Mouse (Mus musculus) CH12.LX (cell line): Measurements from ENCODE around the gene Alb. TPM values are rescaled to one million over a fixed set of nuclear protein-coding genes. Genes with fewer than 3 reads are reported as not detected.

Experiments
- DNase-seq: peaks from one replicate; pipeline ENCODE4 v3.0.0-alpha.2; 2013; ENCODE audit errors: extremely low read depth
- H3K27ac ChIP-seq: 2 replicates; pipeline ENCODE4 v1.5.1; 2012; ENCODE audit warnings: low read depth, mild to moderate bottlenecking, control low read depth, moderate library complexity; ENCODE audit not compliant: insufficient read depth
- H3K27me3 ChIP-seq: replicated peaks from 2 replicates; pipeline ENCODE3; 2012; ENCODE audit warnings: inconsistent platforms
- H3K36me3 ChIP-seq, 2 experiments: replicated peaks in 1 of 2; 2 replicates each; pipeline versions ENCODE3 to v1.6.1; 2012; ENCODE audit warnings: inconsistent platforms in 1 of 2, low read length in 1 of 2, mild to moderate bottlenecking in 1 of 2, mixed read lengths in 1 of 2, moderate library complexity in 1 of 2; ENCODE audit not compliant: control insufficient read depth in 1 of 2, insufficient read depth in 1 of 2
- H3K4me1 ChIP-seq, 2 experiments: 2 replicates each; pipeline ENCODE4 v1.6.1; 2012; ENCODE audit warnings: inconsistent platforms in 1 of 2, moderate library complexity in 1 of 2; ENCODE audit not compliant: insufficient read depth in 2 of 2, control insufficient read depth in 1 of 2
- H3K4me2 ChIP-seq: 2 replicates; pipeline ENCODE4 v1.6.1; 2012; ENCODE audit warnings: low read depth, mild to moderate bottlenecking, control low read depth; ENCODE audit not compliant: poor library complexity, insufficient read depth, severe bottlenecking
- H3K4me3 ChIP-seq, 3 experiments: fragments of 150-350 bp in 1 of 3; sonication (generic) in 1 of 3; replicated peaks in 1 of 3; 2 replicates each; pipeline versions ENCODE3 to v1.5.1; 2011 to 2012; ENCODE audit warnings: low read depth in 2 of 3, low read length in 2 of 3, mild to moderate bottlenecking in 2 of 3, moderate library complexity in 2 of 3, control low read depth in 1 of 3, improper control_type of control experiment in 1 of 3, inconsistent platforms in 1 of 3, mixed read lengths in 1 of 3; ENCODE audit not compliant: poor library complexity in 1 of 3
- H3K79me2 ChIP-seq: replicated peaks from 2 replicates; pipeline ENCODE4 v1.6.1; 2012; ENCODE audit warnings: mild to moderate bottlenecking, moderate library complexity; ENCODE audit not compliant: control insufficient read depth, poor library complexity, insufficient read depth, severe bottlenecking; ENCODE audit errors: extremely low read depth
- H3K9ac ChIP-seq: 2 replicates; pipeline ENCODE4 v1.6.1; 2012; ENCODE audit warnings: low read depth, mild to moderate bottlenecking, control low read depth, moderate library complexity; ENCODE audit not compliant: insufficient read depth
- H3K9me3 ChIP-seq: replicated peaks from 2 replicates; pipeline ENCODE3; 2012; ENCODE audit warnings: low read length, inconsistent platforms, mixed read lengths
- BHLHE40 ChIP-seq: IDR thresholded peaks from 2 replicates; pipeline ENCODE4 v1.6.1; 2011; ENCODE audit warnings: mild to moderate bottlenecking, low read depth, low read length, improper control_type of control experiment
- CTCF ChIP-seq, 2 experiments: IDR thresholded peaks in 1 of 2; conservative IDR thresholded peaks in 1 of 2; 2 replicates each; pipeline ENCODE4 v1.5.1; 2011 to 2012; ENCODE audit warnings: low read depth in 2 of 2, low read length in 2 of 2, improper control_type of control experiment in 1 of 2, inconsistent platforms in 1 of 2, mild to moderate bottlenecking in 1 of 2, moderate library complexity in 1 of 2
- E2F4 ChIP-seq: IDR thresholded peaks from 2 replicates; pipeline ENCODE4 v1.6.1; 2011; ENCODE audit warnings: low read depth, low read length, improper control_type of control experiment; ENCODE audit not compliant: insufficient replicate concordance
- ELF1 ChIP-seq: IDR thresholded peaks from 2 replicates; pipeline ENCODE4 v1.6.1; 2014; ENCODE audit warnings: low read depth, mild to moderate bottlenecking, inconsistent platforms, low read length, improper control_type of control experiment
- ETS1 ChIP-seq: conservative IDR thresholded peaks from 2 replicates; pipeline ENCODE4 v1.6.1; 2012; ENCODE audit warnings: low read depth, mild to moderate bottlenecking, inconsistent platforms, low read length, improper control_type of control experiment, moderate library complexity
- GABPA ChIP-seq: IDR thresholded peaks from 2 replicates; pipeline ENCODE4 v1.6.1; 2012; ENCODE audit warnings: low read depth, low read length, improper control_type of control experiment, inconsistent platforms; ENCODE audit not compliant: insufficient replicate concordance
- HCFC1 ChIP-seq: IDR thresholded peaks from 2 replicates; pipeline ENCODE4 v1.6.1; 2012; ENCODE audit warnings: low read depth, mild to moderate bottlenecking, inconsistent platforms, low read length, improper control_type of control experiment
- IRF4 ChIP-seq: IDR thresholded peaks from 2 replicates; pipeline ENCODE4 v1.6.1; 2014; ENCODE audit warnings: low read depth, mild to moderate bottlenecking, inconsistent platforms, low read length, improper control_type of control experiment
- JUN ChIP-seq: IDR thresholded peaks from 2 replicates; pipeline ENCODE4 v1.6.1; 2011; ENCODE audit warnings: low read depth, mild to moderate bottlenecking, low read length, improper control_type of control experiment, moderate library complexity; ENCODE audit not compliant: insufficient read depth
- JUND ChIP-seq: conservative IDR thresholded peaks from 2 replicates; pipeline ENCODE4 v1.6.1; 2011; ENCODE audit warnings: low read depth, low read length, improper control_type of control experiment
- KAT2A ChIP-seq: IDR thresholded peaks from 2 replicates; pipeline ENCODE4 v1.6.1; 2012; ENCODE audit warnings: low read length, improper control_type of control experiment, inconsistent platforms; ENCODE audit not compliant: insufficient replicate concordance
- MAFK ChIP-seq: IDR thresholded peaks from 2 replicates; pipeline ENCODE4 v1.6.1; 2011; ENCODE audit warnings: low read length, improper control_type of control experiment; ENCODE audit not compliant: insufficient replicate concordance
- MAZ ChIP-seq: IDR thresholded peaks from 2 replicates; pipeline ENCODE4 v1.6.1; 2012; ENCODE audit warnings: low read depth, mild to moderate bottlenecking, inconsistent platforms, low read length, improper control_type of control experiment, moderate library complexity
- MXI1 ChIP-seq: IDR thresholded peaks from 2 replicates; pipeline ENCODE4 v1.6.1; 2011; ENCODE audit warnings: mild to moderate bottlenecking, low read depth, low read length, improper control_type of control experiment
- PAX5 ChIP-seq: IDR thresholded peaks from 2 replicates; pipeline ENCODE4 v1.6.1; 2012; ENCODE audit warnings: low read length, inconsistent platforms, mixed read lengths
- POLR2AphosphoS2 ChIP-seq: IDR thresholded peaks from 2 replicates; pipeline ENCODE4 v1.6.1; 2011; ENCODE audit warnings: low read depth, low read length, improper control_type of control experiment
- RAD21 ChIP-seq: IDR thresholded peaks from 2 replicates; pipeline ENCODE4 v1.6.1; 2011; ENCODE audit warnings: low read depth, mild to moderate bottlenecking, low read length, improper control_type of control experiment, moderate library complexity
- RCOR1 ChIP-seq: conservative IDR thresholded peaks from 2 replicates; pipeline ENCODE4 v1.6.1; 2012; ENCODE audit warnings: low read depth, mild to moderate bottlenecking, inconsistent platforms, low read length, improper control_type of control experiment
- SIN3A ChIP-seq: IDR thresholded peaks from 2 replicates; pipeline ENCODE4 v1.6.1; 2012; ENCODE audit warnings: low read length, improper control_type of control experiment, inconsistent platforms
- TCF12 ChIP-seq: IDR thresholded peaks from 2 replicates; pipeline ENCODE4 v1.6.1; 2014; ENCODE audit warnings: low read depth, mild to moderate bottlenecking, inconsistent platforms, low read length, improper control_type of control experiment
- UBTF ChIP-seq: IDR thresholded peaks from 2 replicates; pipeline ENCODE4 v1.6.1; 2012; ENCODE audit warnings: low read depth, mild to moderate bottlenecking, inconsistent platforms, low read length, improper control_type of control experiment, moderate library complexity
- ZC3H11A ChIP-seq: IDR thresholded peaks from 2 replicates; pipeline ENCODE4 v1.6.1; 2012; ENCODE audit warnings: low read depth, mild to moderate bottlenecking, inconsistent platforms, low read length, improper control_type of control experiment
- ZKSCAN1 ChIP-seq: IDR thresholded peaks from 2 replicates; pipeline ENCODE4 v1.6.1; 2012; ENCODE audit warnings: low read depth, inconsistent platforms, low read length, improper control_type of control experiment, borderline replicate concordance
- ZMIZ1 ChIP-seq: IDR thresholded peaks from 2 replicates; pipeline ENCODE4 v1.6.1; 2012; ENCODE audit warnings: low read depth, mild to moderate bottlenecking, inconsistent platforms, low read length, improper control_type of control experiment
- ZNF384 ChIP-seq: IDR thresholded peaks from 2 replicates; pipeline ENCODE4 v1.6.1; 2012; ENCODE audit warnings: low read depth, low read length, improper control_type of control experiment, inconsistent platforms
- dilution Hi-C: fragments of 300-500 bp; cut with MboI; formaldehyde crosslinking; loops from 2 replicates; pipeline ENCODE4 v1.14.3; 2020; ENCODE audit warnings: low sequenced_read_pairs; ENCODE audit not compliant: extremely low pct_unique_long_range_greater_than_20kb, extremely low pct_ligation_motif_present
- in situ Hi-C: fragments of 300-500 bp; cut with MboI; formaldehyde crosslinking; loops from 3 replicates; pipeline ENCODE4 v1.14.3; 2019; ENCODE audit warnings: low sequenced_read_pairs, low pct_ligation_motif_present, low pct_unique_long_range_greater_than_20kb, mixed read lengths
- polyA plus RNA-seq: library from polyadenylated mRNA; unstranded; fragments of >175 nt; gene quantifications from 2 replicates; pipeline ENCODE4 v1.2.1, GENCODE M21; 2012; ENCODE audit warnings: low read depth; ENCODE audit not compliant: insufficient read length
- total RNA-seq, 2 experiments: library from RNA; depleted of rRNA; stranded (reverse); fragments of 300-350 nt in 1 of 2; fragments of >200 nt in 1 of 2; gene quantifications; 2 replicates each; pipeline ENCODE4 v1.2.3; 2012 to 2014

The Alb gene
- total and polyA plus RNA-seq, 3 experiments: 0.40 TPM; not detected in 2

DNA sequence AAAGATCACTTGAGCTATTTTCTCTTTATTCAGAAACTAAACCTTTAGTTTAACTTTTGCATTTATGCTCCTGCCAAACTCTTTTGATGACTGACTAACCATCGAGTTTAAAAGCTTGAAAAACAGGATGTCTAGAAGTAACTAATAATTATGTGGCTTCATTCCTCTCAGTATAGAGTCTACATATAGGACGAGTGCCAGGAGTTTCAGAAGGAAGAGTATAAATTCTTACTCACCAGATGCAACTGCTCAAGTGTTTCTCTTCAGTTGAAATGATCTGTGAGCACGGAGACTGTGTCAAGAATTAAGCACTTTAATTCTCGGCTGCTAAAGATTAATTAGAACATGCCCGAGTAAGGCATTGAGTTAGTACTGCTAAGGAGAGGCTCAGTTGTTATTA lies 2.0 kb upstream of the Alb start:
- Histone ChIP-seq H3K79me2 (no peaks in the 10 kb centered on the region), H3K9me3 (no peaks in the 10 kb centered on the region), H3K27ac (no peak overlapping the region), H3K36me3 (no peaks in the 10 kb centered on the region), H3K27me3 (no peaks in the 10 kb centered on the region), H3K4me2 (no peak overlapping the region), H3K4me1 (no peaks in the 10 kb centered on the region), H3K9ac (no peak overlapping the region), H3K4me3 (no peak overlapping the region)
- in situ Hi-C loops: no loop called here
- DNase-seq: no peak
- dilution Hi-C loops: no loop called here
- TF ChIP-seq ZMIZ1 (no peak), SIN3A (no peak), ZKSCAN1 (no peak), MAZ (no peak), E2F4 (no peak), PAX5 (no peak), IRF4 (no peak), HCFC1 (no peak), RCOR1 (no peak), MXI1 (no peak), ETS1 (no peak), MAFK (no peak), CTCF (conservative IDR thresholded peaks at IDR 0.05 in 1 of 2, IDR thresholded peaks at IDR 0.05 in 1 of 2; ENCODE audit: low read depth in 2 of 2, low read length in 2 of 2) (no peak), JUND (no peak), KAT2A (no peak), RAD21 (no peak), BHLHE40 (no peak), GABPA (no peak), ELF1 (no peak)

DNA sequence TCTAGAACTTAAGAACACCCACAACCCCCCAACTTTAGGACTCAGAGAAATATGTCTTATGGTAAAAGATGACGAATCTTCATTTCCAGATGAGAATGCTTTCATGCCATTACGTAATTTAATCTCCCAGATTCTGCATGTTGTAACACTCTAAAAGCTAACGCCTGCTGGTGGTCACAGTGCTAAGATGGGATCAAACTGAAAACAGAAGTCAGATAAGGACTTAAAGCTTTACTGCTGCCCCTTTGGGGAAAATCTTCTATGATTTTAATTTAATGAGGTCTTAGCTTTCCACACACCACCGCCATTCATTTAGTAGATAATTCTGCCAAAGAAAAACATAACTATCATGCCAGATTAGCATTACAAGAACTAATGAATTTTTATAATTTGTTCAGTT lies 6.1 kb downstream of the Alb start:
- Histone ChIP-seq H3K9me3 (no peaks in the 10 kb centered on the region), H3K79me2 (no peaks in the 10 kb centered on the region), H3K27ac (no peak overlapping the region), H3K27me3 (no peaks in the 10 kb centered on the region), H3K4me3 (no peak overlapping the region), H3K4me2 (no peak overlapping the region), H3K9ac (no peak overlapping the region), H3K4me1 (0 out of 4 replicates have a peak, but pooled peaks cover 0 to 5% of the 10 kb centered on the region in 2 experiments), H3K36me3 (no peaks in the 10 kb centered on the region)
- in situ Hi-C loops (no loop called here), dilution Hi-C loops (no loop called here)
- no peak for DNase-seq
- no peak for TF ChIP-seq IRF4
- no peak for TF ChIP-seq PAX5
- no peak for TF ChIP-seq UBTF
- TF ChIP-seq E2F4: no peak
- TF ChIP-seq ZC3H11A: no peak
- no peak for TF ChIP-seq ZKSCAN1
- TF ChIP-seq ZMIZ1: no peak
- TF ChIP-seq POLR2AphosphoS2: no peak
- no peak for TF ChIP-seq TCF12
- TF ChIP-seq HCFC1: no peak
- TF ChIP-seq MXI1: no peak
- no peak for TF ChIP-seq JUND
- no peak for TF ChIP-seq ZNF384
- TF ChIP-seq GABPA: no peak
- no peak for TF ChIP-seq RAD21
- TF ChIP-seq JUN: no peak
- TF ChIP-seq SIN3A: no peak
